Mouse (Mus musculus) monocyte, adult 59 days (primary cell): ENCODE results near the gene Vmn1r179. TPM values are rescaled to one million over a fixed set of nuclear protein-coding genes. Genes with fewer than 3 reads are reported as not detected.

Source experiments
- total RNA-seq, 2 experiments: library from RNA; stranded (reverse); gene quantifications; one replicate each; pipeline ENCODE4 v1.2.4; 2023

Gene Vmn1r179
- not detected for total RNA-seq

DNA sequence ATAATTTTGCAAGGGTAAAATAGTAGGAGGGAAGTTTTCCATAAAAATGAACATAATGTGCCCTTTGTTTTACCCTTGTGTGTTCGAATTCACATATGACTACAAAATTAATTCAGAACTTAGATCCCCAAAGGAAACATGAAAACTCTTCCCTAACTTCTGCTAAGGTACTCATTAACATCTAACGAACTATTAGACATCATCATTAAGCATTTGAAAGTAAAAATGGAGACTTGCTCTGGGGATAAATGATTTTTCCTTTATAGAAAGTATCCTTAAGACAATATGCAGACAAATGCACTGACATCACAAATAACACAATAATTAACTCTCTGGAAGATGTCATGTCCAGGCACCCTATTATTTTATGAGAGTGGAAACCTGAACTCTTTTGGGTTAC lies at the start of gene Vmn1r179:
Gene Vmn1r179, plus strand, starts transcription at position 301 of the 400 bp plus-strand sequence.

DNA sequence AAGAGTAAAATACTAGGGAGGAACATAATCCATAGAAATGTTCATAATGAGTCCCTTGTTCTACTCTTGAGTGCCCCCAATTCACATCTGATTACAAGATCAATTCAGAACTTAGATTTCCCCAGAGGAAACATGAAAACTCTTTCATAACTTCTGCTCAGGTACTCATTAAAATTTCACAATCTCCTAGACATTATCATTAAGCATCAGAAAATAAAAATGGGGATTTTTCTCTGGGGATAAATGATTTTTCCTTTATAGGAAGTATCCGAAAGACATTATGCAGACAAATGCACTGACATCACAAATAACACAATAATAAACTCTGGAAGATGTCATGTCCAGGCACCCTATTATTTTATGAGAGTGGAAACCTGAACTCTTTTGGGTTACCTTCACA lies 35.1 kb upstream of the Vmn1r179 start, which contains the start of gene Vmn1r178:
Gene Vmn1r178, plus strand, starts transcription at position 301 of the 400 bp plus-strand sequence.

DNA sequence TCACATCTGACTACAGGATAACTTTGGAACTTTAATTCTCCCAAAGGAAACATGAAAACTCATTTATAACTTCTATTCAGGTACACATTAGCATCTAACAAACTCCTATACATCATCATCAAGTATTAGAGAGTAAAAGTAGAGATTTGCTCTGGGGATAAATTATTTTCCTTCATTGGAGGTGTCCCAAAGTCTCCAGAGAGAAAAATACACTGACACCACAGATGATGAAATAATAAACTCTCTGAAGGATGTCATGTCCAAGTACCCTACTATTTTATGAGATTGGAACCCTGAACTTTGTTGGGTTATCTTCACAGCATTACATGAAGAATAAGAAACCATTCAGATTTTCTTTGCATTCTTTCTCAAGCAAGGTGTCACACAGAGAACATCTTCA lies 23.6 kb downstream of the Vmn1r179 start, which contains the start of gene Vmn1r180:
Gene Vmn1r180, plus strand, starts transcription at position 301 of the 400 bp plus-strand sequence.

DNA sequence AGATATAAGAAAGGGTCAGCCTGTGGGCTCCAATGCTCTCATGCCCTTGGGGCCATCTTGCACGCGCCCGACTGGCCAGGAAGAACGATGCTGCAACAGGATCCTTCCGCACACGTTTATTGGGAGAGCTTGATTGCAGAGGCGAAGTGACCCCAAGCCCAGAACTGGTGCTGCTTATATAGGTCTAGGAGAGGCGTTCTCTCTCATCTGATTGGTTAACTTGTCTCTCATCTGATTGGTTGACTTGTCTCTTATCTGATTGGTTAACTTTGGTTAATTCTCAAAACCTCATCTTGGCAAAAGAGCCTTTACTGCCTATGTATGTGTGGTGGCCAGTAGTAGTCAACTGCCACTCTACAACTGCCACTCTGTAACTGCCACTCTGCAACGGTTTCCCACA lies 47.5 kb downstream of the Vmn1r179 start, which contains the start of gene Vmn1r181:
Gene Vmn1r181, plus strand, starts transcription at position 301 of the 400 bp plus-strand sequence.

Other genes with a start within 250 kb of the Vmn1r179 start
- gene Vmn1r173, start 226.3 kb upstream of the Vmn1r179 start, total RNA-seq = not detected
- not detected for gene Vmn1r174, start 174.7 kb upstream of the Vmn1r179 start, total RNA-seq
- not detected for gene Vmn1r175, start 116.3 kb upstream of the Vmn1r179 start, total RNA-seq
- not detected for gene Vmn1r176, start 89.6 kb upstream of the Vmn1r179 start, total RNA-seq
- not detected for gene Vmn1r177, start 60.5 kb upstream of the Vmn1r179 start, total RNA-seq
- gene Vmn1r178, start 35.0 kb upstream of the Vmn1r179 start, total RNA-seq = not detected
- gene Vmn1r180, start 23.7 kb downstream of the Vmn1r179 start, total RNA-seq = not detected
- not detected for gene Vmn1r181, start 47.6 kb downstream of the Vmn1r179 start, total RNA-seq
- not detected for gene V1rd19, start 74.7 kb downstream of the Vmn1r179 start, total RNA-seq
- gene Vmn1r183, start 126.3 kb downstream of the Vmn1r179 start, total RNA-seq = not detected
- gene Zfp180, start 154.9 kb downstream of the Vmn1r179 start, total RNA-seq = 10 to 100 TPM; 18.8 to 20.5 TPM
- gene Zfp112, start 185.3 kb downstream of the Vmn1r179 start, total RNA-seq = 1 to 10 TPM; 1.9 to 2.2 TPM
- 1 to 10 TPM; 4.7 to 5.1 TPM for gene Zfp235, start 207.2 kb downstream of the Vmn1r179 start, total RNA-seq
- not detected for gene Zfp114, start 248.1 kb downstream of the Vmn1r179 start, total RNA-seq